Mouse (Mus musculus) midbrain, embryonic 13.5 days (tissue): ENCODE measurements at regions not wholly inside any gene's neighbourhood (a gene's known extent, or its start where the extent isn't known, plus 50 kb on each side); places are given as distances from the start of the nearest gene placed in this dataset.
A peak's percentile ranks its signal among the peaks of the same experiment; 100 is the strongest.

Experiments used
- ATAC-seq: fragments of 200-750 bp; cut with Nextera tagmentation; 2 replicates; pipeline ENCODE4 v1.8.0; 2017; ENCODE audit warnings: mild to moderate bottlenecking, moderate TSS enrichment, moderate library complexity
- H3K27ac ChIP-seq: fragments of 300-500 bp; sonication (generic); 2 replicates; pipeline ENCODE4 v1.5.1; 2015; ENCODE audit warnings: inconsistent platforms, mild to moderate bottlenecking, moderate library complexity
- H3K27me3 ChIP-seq: fragments of 300-500 bp; sonication (generic); 2 replicates; pipeline ENCODE4 v1.6.1; 2015; ENCODE audit warnings: mild to moderate bottlenecking, inconsistent platforms
- H3K36me3 ChIP-seq: fragments of 300-500 bp; sonication (generic); 2 replicates; pipeline ENCODE4 v1.6.1; 2015; ENCODE audit warnings: mild to moderate bottlenecking, inconsistent platforms
- H3K4me1 ChIP-seq: fragments of 300-500 bp; sonication (generic); replicated peaks from 2 replicates; pipeline ENCODE4 v1.6.1; 2015; ENCODE audit warnings: inconsistent platforms
- H3K4me2 ChIP-seq: fragments of 300-500 bp; sonication (generic); replicated peaks from 2 replicates; pipeline ENCODE4 v1.6.1; 2015; ENCODE audit warnings: moderate library complexity, mild to moderate bottlenecking, inconsistent platforms
- H3K4me3 ChIP-seq: fragments of 300-500 bp; sonication (generic); replicated peaks from 2 replicates; pipeline ENCODE4 v1.5.1; 2015; ENCODE audit warnings: mild to moderate bottlenecking, inconsistent platforms
- H3K9ac ChIP-seq: fragments of 300-500 bp; sonication (generic); replicated peaks from 2 replicates; pipeline ENCODE4 v1.6.1; 2015; ENCODE audit warnings: mild to moderate bottlenecking, inconsistent platforms
- H3K9me3 ChIP-seq: fragments of 300-500 bp; sonication (generic); 2 replicates; pipeline ENCODE4 v1.6.1; 2016; ENCODE audit warnings: mild to moderate bottlenecking, inconsistent platforms
- WGBS: fragments of 180-500 bp; shearing (Covaris S2); methylation state at CpG from one replicate; pipeline ENCODE4 v1.1.7; 2015; 5-methylcytosine and 5-hydroxymethylcytosine counted together

- H3K4me2 ChIP-seq: no peak overlapping the region
- H3K4me1 ChIP-seq: peaks cover 6% of the 10 kb centered on the region
- no peaks in the 10 kb centered on the region for H3K36me3 ChIP-seq
- no peaks in the 10 kb centered on the region for H3K27me3 ChIP-seq
- H3K9ac ChIP-seq: no peak overlapping the region
- ATAC-seq: no peak
- WGBS: 47% methylated on average over 12 of the region's 12 CpGs
- no peak overlapping the region for H3K4me3 ChIP-seq
- H3K27ac ChIP-seq: no peak overlapping the region
- H3K9me3 ChIP-seq: no peaks in the 10 kb centered on the region
Measured at GRCm38 (mm10) chr17:66233451-66233951, 110.2 kb downstream of the Ddx11 start.

- Histone ChIP-seq H3K9me3 (no peaks in the 10 kb centered on the region), H3K4me3 (no peak overlapping the region), H3K4me2 (no peak overlapping the region), H3K27me3 (no peaks in the 10 kb centered on the region), H3K9ac (no peak overlapping the region; the same call in 1 of the 2 replicates), H3K4me1 (peaks cover 6% of the 10 kb centered on the region), H3K36me3 (no peaks in the 10 kb centered on the region), H3K27ac (no peak overlapping the region)
- WGBS: 78% methylated on average over 19 of the region's 19 CpGs
- no peak for ATAC-seq
Measured at GRCm38 (mm10) chr17:66234432-66234831, 111.1 kb downstream of the Ddx11 start.

DNA sequence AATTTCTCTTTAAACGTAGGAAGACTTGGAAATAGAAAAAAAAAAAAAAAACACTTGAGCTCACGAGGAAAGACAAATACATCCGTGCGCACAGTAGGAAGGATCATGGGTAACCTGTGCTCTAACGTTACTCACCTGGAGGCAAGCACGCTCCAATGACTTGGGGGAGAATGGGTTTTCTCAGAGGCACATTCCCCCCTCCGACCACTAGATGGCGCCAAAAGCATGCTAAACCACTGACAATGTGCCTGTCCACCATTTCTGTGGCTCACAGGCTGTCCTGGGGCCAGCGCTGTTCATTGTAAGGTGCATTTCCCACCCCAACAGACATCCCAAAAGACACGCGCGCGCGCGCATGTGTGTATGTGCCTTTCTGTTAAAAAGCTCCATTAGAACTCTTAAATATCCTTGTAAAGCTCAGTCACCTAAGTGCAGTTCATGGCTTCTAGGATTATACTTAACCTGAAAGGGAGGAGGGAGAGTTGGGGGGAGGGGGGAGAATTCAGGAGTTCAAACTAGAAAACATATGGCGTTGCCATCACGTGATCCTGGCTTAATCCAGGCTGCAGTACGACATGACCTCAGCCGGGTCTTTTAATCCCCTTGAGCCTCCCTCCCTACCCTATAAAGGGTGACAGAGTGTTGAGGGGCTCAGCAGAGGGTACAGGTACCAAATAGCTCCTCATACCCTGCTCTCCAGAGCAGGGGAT lies 111.9 kb downstream of the Ddx11 start:
- WGBS: 3% methylated on average over 19 of the region's 19 CpGs
- H3K27me3 ChIP-seq: no peaks in the 10 kb centered on the region
- peak overlapping the region; percentile 51 for H3K4me2 ChIP-seq
- no peaks in the 10 kb centered on the region for H3K9me3 ChIP-seq
- no peak overlapping the region for H3K9ac ChIP-seq
- peaks cover 6% of the 10 kb centered on the region for H3K4me1 ChIP-seq
- ATAC-seq: peak; percentile 86
- no peak overlapping the region for H3K27ac ChIP-seq
- no peaks in the 10 kb centered on the region for H3K36me3 ChIP-seq
- peak overlapping the region; percentile 22; the same call in 1 of the 2 replicates for H3K4me3 ChIP-seq

DNA sequence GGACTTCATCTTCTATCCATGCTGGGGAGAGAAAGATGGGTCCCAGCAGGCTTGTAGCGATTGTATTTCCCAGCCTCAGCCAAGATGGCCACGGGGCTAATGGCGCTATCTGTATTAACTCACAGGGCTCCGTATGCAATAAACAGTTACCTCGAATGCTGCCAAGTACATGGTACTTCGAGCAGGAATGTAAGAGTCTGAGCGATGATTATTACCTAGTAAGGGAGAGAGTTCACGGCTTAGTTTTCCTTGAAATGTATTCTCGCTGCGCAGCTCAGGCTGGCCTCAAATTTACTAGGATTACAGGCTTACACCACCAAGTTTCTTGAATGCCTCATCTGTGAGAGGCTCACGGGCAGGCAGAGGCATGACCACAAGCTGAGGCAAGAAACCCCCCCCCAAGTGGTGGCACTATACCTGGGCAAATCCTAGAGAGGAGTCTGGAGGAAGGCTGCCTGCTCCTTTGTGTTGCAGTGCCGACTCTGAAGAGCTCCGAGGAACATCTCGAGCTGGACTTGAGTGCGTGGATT lies 112.6 kb downstream of the Ddx11 start:
- ATAC-seq: no peak
- H3K27me3 ChIP-seq: no peaks in the 10 kb centered on the region
- H3K36me3 ChIP-seq: no peaks in the 10 kb centered on the region
- WGBS: 74% methylated on average over 15 of the region's 15 CpGs
- H3K4me1 ChIP-seq: peaks cover 6% of the 10 kb centered on the region
- no peak overlapping the region for H3K9ac ChIP-seq
- peak overlapping the region; percentile 51; the same call in 1 of the 2 replicates for H3K4me2 ChIP-seq
- H3K9me3 ChIP-seq: no peaks in the 10 kb centered on the region
- H3K27ac ChIP-seq: no peak overlapping the region
- no peak overlapping the region for H3K4me3 ChIP-seq

DNA sequence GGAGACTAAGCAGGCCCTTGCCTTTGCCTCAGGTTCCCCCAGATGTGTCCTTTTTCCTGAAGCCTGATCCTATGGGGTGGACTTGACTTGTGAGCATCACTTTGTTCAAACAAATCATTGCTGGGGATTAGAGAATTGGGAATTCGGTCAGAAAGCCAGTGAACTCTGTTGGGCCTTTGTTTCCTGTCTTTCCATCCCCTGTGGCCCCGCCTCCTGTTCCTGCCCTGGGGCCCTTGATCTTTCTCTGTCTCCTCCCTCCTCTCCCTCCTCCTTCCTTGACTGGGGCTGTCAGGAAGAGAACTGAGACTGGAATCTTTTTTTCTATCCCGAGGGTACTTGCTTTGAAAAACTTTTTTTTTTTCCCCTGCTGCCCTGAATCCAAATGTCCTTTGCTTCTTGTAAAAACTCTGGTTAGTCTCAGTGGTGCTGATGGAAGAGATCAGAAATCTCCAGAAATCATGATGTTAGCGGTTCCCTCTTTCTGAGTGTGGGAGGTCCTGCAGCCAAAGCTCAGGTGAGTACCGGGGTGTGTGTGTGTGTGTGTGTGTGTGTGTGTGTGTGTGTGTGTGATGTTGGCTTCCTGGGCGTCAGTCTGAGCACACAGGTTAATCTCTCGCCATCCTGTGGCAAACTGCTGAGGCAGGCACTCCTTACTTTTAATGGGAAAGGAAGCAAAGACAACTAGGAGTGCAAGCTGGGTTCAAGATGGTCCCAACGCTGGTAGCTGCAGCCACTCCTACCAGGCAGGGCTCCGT lies 118.7 kb downstream of the Ddx11 start:
- Histone ChIP-seq H3K9me3 (no peaks in the 10 kb centered on the region), H3K36me3 (no peaks in the 10 kb centered on the region), H3K9ac (no peak overlapping the region), H3K4me3 (no peak overlapping the region), H3K27ac (peak overlapping the region; percentile 35; the same call in 1 of the 2 replicates), H3K27me3 (no peaks in the 10 kb centered on the region), H3K4me2 (0 out of 2 replicates have a peak overlapping the region, but pooled peaks have one; percentile 1), H3K4me1 (peaks cover 19% of the 10 kb centered on the region)
- WGBS: 13% methylated on average over 9 of the region's 9 CpGs
- ATAC-seq: no peak

- no peak for ATAC-seq
- Histone ChIP-seq H3K36me3 (no peaks in the 10 kb centered on the region), H3K9me3 (no peaks in the 10 kb centered on the region), H3K9ac (no peak overlapping the region), H3K27ac (no peak overlapping the region), H3K4me2 (no peak overlapping the region), H3K4me3 (no peak overlapping the region), H3K27me3 (no peaks in the 10 kb centered on the region), H3K4me1 (peaks cover 19% of the 10 kb centered on the region)
- 89% methylated on average over 14 of the region's 14 CpGs for WGBS
Measured at GRCm38 (mm10) chr17:66244183-66244582, 120.9 kb downstream of the Ddx11 start.

- WGBS: 68% methylated on average over 14 of the region's 14 CpGs
- ATAC-seq: no peak
- no peaks in the 10 kb centered on the region for H3K36me3 ChIP-seq
Measured at GRCm38 (mm10) chr17:66246031-66246534, 122.8 kb downstream of the Ddx11 start.

DNA sequence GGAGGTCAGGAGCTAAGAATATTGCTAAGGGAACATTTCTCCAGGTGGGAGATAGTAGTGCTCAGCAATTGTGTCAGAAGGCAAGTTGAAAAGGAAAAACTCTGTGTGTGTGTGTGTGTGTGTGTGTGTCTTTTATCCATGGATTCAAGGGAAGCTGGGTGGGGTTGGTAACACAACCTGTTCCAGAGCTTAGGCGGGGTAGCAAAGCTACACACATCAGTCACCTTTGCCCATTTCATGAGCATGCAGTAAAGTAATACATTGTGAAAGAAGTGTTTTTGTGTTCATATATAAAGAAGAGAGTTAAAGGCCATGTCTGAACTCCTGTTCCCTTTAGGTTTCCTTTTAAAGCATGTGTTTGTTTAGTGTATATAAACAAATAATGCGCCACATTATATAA lies 128.2 kb downstream of the Ddx11 start:
- no peak overlapping the region for H3K27ac ChIP-seq
- ATAC-seq: no peak

More at GRCm38 (mm10) chr17:66246031-66246534, 122.8 kb downstream of the Ddx11 start:
- Histone ChIP-seq H3K4me2 (no peak overlapping the region), H3K4me1 (peaks cover 19% of the 10 kb centered on the region), H3K27me3 (no peaks in the 10 kb centered on the region), H3K9ac (no peak overlapping the region), H3K9me3 (no peaks in the 10 kb centered on the region), H3K4me3 (no peak overlapping the region), H3K27ac (no peak overlapping the region)

DNA sequence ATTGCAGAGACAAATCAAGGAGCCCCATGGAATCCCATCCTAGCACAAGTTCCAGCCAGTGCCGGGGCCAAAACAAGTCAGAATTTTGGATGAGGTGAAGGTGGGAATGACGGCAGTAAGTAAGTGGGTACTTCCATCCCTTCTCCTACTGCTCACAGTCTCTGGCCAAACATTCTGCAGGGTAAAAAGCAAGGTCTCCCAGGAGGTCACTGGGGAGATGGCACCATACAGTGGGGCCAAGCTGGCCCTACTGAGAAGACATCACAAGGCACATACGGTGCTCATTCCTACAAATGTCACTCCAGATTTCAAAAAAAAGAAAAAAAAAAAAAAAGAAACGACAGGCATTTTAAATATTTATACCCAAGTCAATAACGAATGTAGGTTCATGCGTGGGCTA lies 129.6 kb downstream of the Ddx11 start:
- H3K9ac ChIP-seq: no peak overlapping the region
- H3K36me3 ChIP-seq: no peaks in the 10 kb centered on the region
- 85% methylated on average over 6 of the region's 6 CpGs for WGBS
- H3K4me1 ChIP-seq: no peaks in the 10 kb centered on the region
- H3K4me3 ChIP-seq: no peak overlapping the region
- no peak overlapping the region for H3K4me2 ChIP-seq
- ATAC-seq: no peak
- H3K27me3 ChIP-seq: no peaks in the 10 kb centered on the region
- H3K27ac ChIP-seq: no peak overlapping the region
- H3K9me3 ChIP-seq: no peaks in the 10 kb centered on the region

More for the DNA sequence above, 128.2 kb downstream of the Ddx11 start:
- Histone ChIP-seq H3K4me3 (no peak overlapping the region), H3K4me2 (no peak overlapping the region), H3K36me3 (no peaks in the 10 kb centered on the region), H3K27me3 (no peaks in the 10 kb centered on the region), H3K4me1 (no peaks in the 10 kb centered on the region), H3K9me3 (no peaks in the 10 kb centered on the region), H3K9ac (no peak overlapping the region)
- WGBS: 94% methylated on average over 2 of the region's 2 CpGs

DNA sequence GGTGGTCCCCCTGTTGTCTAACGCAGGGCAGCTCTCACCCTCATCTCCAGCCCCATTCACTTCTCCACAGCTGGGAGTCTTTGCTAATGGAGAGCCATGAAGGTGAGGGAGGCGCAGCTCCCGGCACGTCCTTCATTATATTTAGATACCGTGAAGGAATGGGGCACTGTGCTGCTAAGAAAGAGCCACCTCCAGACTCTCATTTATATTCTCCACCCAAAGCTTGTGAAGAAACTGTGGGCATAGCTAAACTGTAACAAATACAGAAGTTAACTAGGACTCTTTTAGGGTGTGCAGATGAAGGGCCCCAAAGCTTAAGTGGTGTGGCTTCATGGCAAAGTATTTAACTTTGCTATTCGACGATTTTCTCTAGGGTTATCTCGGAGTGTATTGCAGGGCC lies 136.4 kb downstream of the Ddx11 start:
- 68% methylated on average over 8 of the region's 8 CpGs for WGBS
- no peaks in the 10 kb centered on the region for H3K36me3 ChIP-seq
- H3K27ac ChIP-seq: no peak overlapping the region
- no peak overlapping the region for H3K4me3 ChIP-seq
- H3K4me1 ChIP-seq: no peaks in the 10 kb centered on the region
- no peak for ATAC-seq
- no peaks in the 10 kb centered on the region for H3K9me3 ChIP-seq
- H3K9ac ChIP-seq: no peak overlapping the region
- no peaks in the 10 kb centered on the region for H3K27me3 ChIP-seq
- H3K4me2 ChIP-seq: no peak overlapping the region

GRCm38 (mm10) chr17:66262681-66263240 lies 139.4 kb downstream of the Ddx11 start:
- H3K9me3 ChIP-seq: no peaks in the 10 kb centered on the region
- no peak overlapping the region for H3K27ac ChIP-seq
- H3K36me3 ChIP-seq: no peaks in the 10 kb centered on the region
- no peak overlapping the region for H3K4me3 ChIP-seq
- WGBS: 84% methylated on average over 4 of the region's 4 CpGs
- no peak overlapping the region for H3K4me2 ChIP-seq
- H3K27me3 ChIP-seq: no peaks in the 10 kb centered on the region
- H3K9ac ChIP-seq: no peak overlapping the region
- ATAC-seq: no peak
- peaks cover 8% of the 10 kb centered on the region for H3K4me1 ChIP-seq

- H3K27me3 ChIP-seq: no peaks in the 10 kb centered on the region
- H3K27ac ChIP-seq: no peak overlapping the region
- H3K36me3 ChIP-seq: no peaks in the 10 kb centered on the region
- H3K4me1 ChIP-seq: peaks cover 8% of the 10 kb centered on the region
- WGBS: 90% methylated on average over 4 of the region's 4 CpGs
- no peak overlapping the region for H3K4me3 ChIP-seq
- no peak for ATAC-seq
- no peak overlapping the region for H3K4me2 ChIP-seq
- H3K9me3 ChIP-seq: no peaks in the 10 kb centered on the region
- no peak overlapping the region for H3K9ac ChIP-seq
Measured at GRCm38 (mm10) chr17:66263405-66263804, 140.1 kb downstream of the Ddx11 start.
